Mouse (Mus musculus): ENCODE measurements at regions not wholly inside any gene's neighbourhood (a gene's known extent, or its start where the extent isn't known, plus 50 kb on each side); places are given as distances from the start of the nearest gene placed in this dataset.

DNA sequence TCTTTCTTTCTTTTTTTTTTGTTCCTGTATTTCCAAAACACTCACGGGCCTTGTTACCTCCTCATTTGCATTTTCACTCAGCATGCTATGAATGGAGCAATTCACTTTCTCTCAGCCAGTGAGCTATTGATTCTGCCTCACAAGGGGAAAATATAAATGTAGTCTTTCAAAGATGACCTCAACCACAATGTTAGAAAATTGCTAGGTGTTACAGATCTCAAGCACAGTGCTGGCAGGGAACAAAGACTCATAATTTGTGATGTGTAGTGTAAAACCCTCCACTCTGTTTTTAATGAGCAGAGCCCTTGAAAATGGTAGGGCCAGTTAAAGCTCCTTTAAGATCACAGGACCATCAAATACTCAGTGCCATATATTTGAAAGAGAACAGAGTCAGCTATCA, 353.8 kb downstream of the Bckdhb start:
- no peaks in the 10 kb centered on the region for H3K9me3 ChIP-seq (replicated peaks; ENCODE audit: control insufficient read depth, low read length)
- no peak overlapping the region for H3K9ac ChIP-seq (ENCODE audit: low read length)
- no peak overlapping the region for H3K4me2 ChIP-seq (ENCODE audit: low read length)
- H3K4me1 ChIP-seq (ENCODE audit: control insufficient read depth, insufficient read depth, low read length): peaks cover 3% of the 10 kb centered on the region; the same call in 1 of the 2 replicates
- no peak overlapping the region for H3K4me3 ChIP-seq (ENCODE audit: low read depth, low read length)
- peak; percentile 80 for DNase-seq (ENCODE audit: low spot score)
- ATAC-seq: peak; percentile 79
- peak overlapping the region; percentile 40; the same call in 1 of the 2 replicates for H3K27ac ChIP-seq (ENCODE audit: low read depth, low read length)
- no peaks in the 10 kb centered on the region for H3K27me3 ChIP-seq (replicated peaks; ENCODE audit: control insufficient read depth, insufficient read depth, low read length)
- WGBS: 0% methylated on average over 1 of the region's 1 CpGs
- H3K36me3 ChIP-seq (ENCODE audit: control insufficient read depth, insufficient read depth, low read length): no peaks in the 10 kb centered on the region

GRCm38 (mm10) chr9:84280898-84281297, 356.0 kb downstream of the Bckdhb start:
- no peak for DNase-seq (ENCODE audit: low spot score)
- Histone ChIP-seq H3K9me3 (replicated peaks; ENCODE audit: control insufficient read depth, low read length) (no peaks in the 10 kb centered on the region), H3K4me1 (ENCODE audit: control insufficient read depth, insufficient read depth, low read length) (peaks cover 8% of the 10 kb centered on the region; the same call in 1 of the 2 replicates), H3K36me3 (ENCODE audit: control insufficient read depth, insufficient read depth, low read length) (no peaks in the 10 kb centered on the region), H3K4me2 (ENCODE audit: low read length) (no peak overlapping the region), H3K27me3 (replicated peaks; ENCODE audit: control insufficient read depth, insufficient read depth, low read length) (no peaks in the 10 kb centered on the region), H3K27ac (ENCODE audit: low read depth, low read length) (no peak overlapping the region), H3K9ac (ENCODE audit: low read length) (no peak overlapping the region), H3K4me3 (ENCODE audit: low read depth, low read length) (no peak overlapping the region)
- ATAC-seq: no peak
- WGBS: 90% methylated on average over 4 of the region's 4 CpGs

GRCm38 (mm10) chr9:84281610-84282009, 356.7 kb downstream of the Bckdhb start:
- DNase-seq (ENCODE audit: low spot score): peak; percentile 84
- 16% methylated on average over 3 of the region's 3 CpGs for WGBS
- no peaks in the 10 kb centered on the region for H3K9me3 ChIP-seq (replicated peaks; ENCODE audit: control insufficient read depth, low read length)
- no peak overlapping the region for H3K4me3 ChIP-seq (ENCODE audit: low read depth, low read length)
- H3K4me1 ChIP-seq (ENCODE audit: control insufficient read depth, insufficient read depth, low read length): peaks cover 13% of the 10 kb centered on the region; the same call in 1 of the 2 replicates
- H3K4me2 ChIP-seq (ENCODE audit: low read length): no peak overlapping the region
- H3K9ac ChIP-seq (ENCODE audit: low read length): no peak overlapping the region
- H3K27ac ChIP-seq (ENCODE audit: low read depth, low read length): no peak overlapping the region
- peak; percentile 76 for ATAC-seq
- no peaks in the 10 kb centered on the region for H3K27me3 ChIP-seq (replicated peaks; ENCODE audit: control insufficient read depth, insufficient read depth, low read length)
- no peaks in the 10 kb centered on the region for H3K36me3 ChIP-seq (ENCODE audit: control insufficient read depth, insufficient read depth, low read length)

DNA sequence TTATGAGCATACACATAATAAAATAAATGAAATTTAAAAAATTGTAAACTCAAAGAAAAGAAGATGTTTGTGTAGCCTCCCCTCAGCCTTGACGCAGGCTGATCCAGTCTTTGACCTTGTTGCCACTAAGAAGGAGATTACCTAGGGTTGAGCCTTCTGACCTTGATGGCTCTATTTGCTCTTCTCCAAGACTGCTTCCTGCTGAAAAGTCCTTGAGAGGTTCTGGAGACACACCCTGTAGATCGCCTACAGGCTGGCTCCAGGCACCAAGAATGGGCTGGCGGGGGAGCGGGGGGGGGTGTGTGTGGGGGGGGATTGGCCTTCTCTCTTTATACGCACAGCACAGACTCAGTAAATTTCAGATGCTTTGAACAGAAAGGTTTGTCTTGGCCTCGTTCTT, 358.4 kb downstream of the Bckdhb start:
- no peak for DNase-seq (ENCODE audit: low spot score)
- no peaks in the 10 kb centered on the region for H3K36me3 ChIP-seq (ENCODE audit: control insufficient read depth, insufficient read depth, low read length)
- no peak overlapping the region for H3K4me2 ChIP-seq (ENCODE audit: low read length)
- no peak overlapping the region for H3K9ac ChIP-seq (ENCODE audit: low read length)
- H3K27ac ChIP-seq (ENCODE audit: low read depth, low read length): no peak overlapping the region
- H3K9me3 ChIP-seq (replicated peaks; ENCODE audit: control insufficient read depth, low read length): no peaks in the 10 kb centered on the region
- H3K4me3 ChIP-seq (ENCODE audit: low read depth, low read length): no peak overlapping the region
- no peaks in the 10 kb centered on the region for H3K27me3 ChIP-seq (replicated peaks; ENCODE audit: control insufficient read depth, insufficient read depth, low read length)
- H3K4me1 ChIP-seq (ENCODE audit: control insufficient read depth, insufficient read depth, low read length): peaks cover 13% of the 10 kb centered on the region; the same call in 1 of the 2 replicates
- 90% methylated on average over 6 of the region's 6 CpGs for WGBS
- no peak for ATAC-seq

- no peak overlapping the region for H3K27ac ChIP-seq (ENCODE audit: low read depth, low read length)
Measured at GRCm38 (mm10) chr9:84285604-84286003, 360.7 kb downstream of the Bckdhb start.

GRCm38 (mm10) chr9:84295891-84296290, 370.9 kb downstream of the Bckdhb start:
- no peaks in the 10 kb centered on the region for H3K4me1 ChIP-seq (ENCODE audit: control insufficient read depth, insufficient read depth, low read length)
- no peak for ATAC-seq
- no peak overlapping the region for H3K4me3 ChIP-seq (ENCODE audit: low read depth, low read length)
- DNase-seq (ENCODE audit: low spot score): no peak
- no peak overlapping the region for H3K4me2 ChIP-seq (ENCODE audit: low read length)
- no peaks in the 10 kb centered on the region for H3K36me3 ChIP-seq (ENCODE audit: control insufficient read depth, insufficient read depth, low read length)
- no peak overlapping the region for H3K9ac ChIP-seq (ENCODE audit: low read length)
- no peaks in the 10 kb centered on the region for H3K27me3 ChIP-seq (replicated peaks; ENCODE audit: control insufficient read depth, insufficient read depth, low read length)
- no peaks in the 10 kb centered on the region; the same call in 1 of the 2 replicates for H3K9me3 ChIP-seq (replicated peaks; ENCODE audit: control insufficient read depth, low read length)
- WGBS: 17% methylated on average over 1 of the region's 1 CpGs
- H3K27ac ChIP-seq (ENCODE audit: low read depth, low read length): no peak overlapping the region

More at GRCm38 (mm10) chr9:84285604-84286003, 360.7 kb downstream of the Bckdhb start:
- ATAC-seq (peak; percentile 69), DNase-seq (ENCODE audit: low spot score) (peak; percentile 74)
- Histone ChIP-seq H3K36me3 (ENCODE audit: control insufficient read depth, insufficient read depth, low read length) (no peaks in the 10 kb centered on the region), H3K27me3 (replicated peaks; ENCODE audit: control insufficient read depth, insufficient read depth, low read length) (no peaks in the 10 kb centered on the region), H3K4me3 (ENCODE audit: low read depth, low read length) (no peak overlapping the region), H3K4me2 (ENCODE audit: low read length) (no peak overlapping the region), H3K9me3 (replicated peaks; ENCODE audit: control insufficient read depth, low read length) (no peaks in the 10 kb centered on the region), H3K9ac (ENCODE audit: low read length) (no peak overlapping the region), H3K4me1 (ENCODE audit: control insufficient read depth, insufficient read depth, low read length) (0 out of 2 replicates have a peak, but pooled peaks cover 9% of the 10 kb centered on the region)
- 9% methylated on average over 4 of the region's 4 CpGs for WGBS

GRCm38 (mm10) chr9:84296456-84296855, 371.5 kb downstream of the Bckdhb start:
- Histone ChIP-seq H3K4me1 (ENCODE audit: control insufficient read depth, insufficient read depth, low read length) (no peaks in the 10 kb centered on the region), H3K36me3 (ENCODE audit: control insufficient read depth, insufficient read depth, low read length) (no peaks in the 10 kb centered on the region), H3K9me3 (replicated peaks; ENCODE audit: control insufficient read depth, low read length) (no peaks in the 10 kb centered on the region; the same call in 1 of the 2 replicates), H3K4me3 (ENCODE audit: low read depth, low read length) (no peak overlapping the region), H3K9ac (ENCODE audit: low read length) (no peak overlapping the region), H3K27ac (ENCODE audit: low read depth, low read length) (no peak overlapping the region), H3K27me3 (replicated peaks; ENCODE audit: control insufficient read depth, insufficient read depth, low read length) (no peaks in the 10 kb centered on the region), H3K4me2 (ENCODE audit: low read length) (no peak overlapping the region)
- no peak for DNase-seq (ENCODE audit: low spot score)
- 81% methylated on average over 3 of the region's 3 CpGs for WGBS
- ATAC-seq: no peak

GRCm38 (mm10) chr9:84304398-84304797, 379.5 kb downstream of the Bckdhb start:
- ATAC-seq (no peak), DNase-seq (ENCODE audit: low spot score) (no peak)
- Histone ChIP-seq H3K4me3 (ENCODE audit: low read depth, low read length) (no peak overlapping the region), H3K9ac (ENCODE audit: low read length) (no peak overlapping the region), H3K4me1 (ENCODE audit: control insufficient read depth, insufficient read depth, low read length) (no peaks in the 10 kb centered on the region), H3K27me3 (replicated peaks; ENCODE audit: control insufficient read depth, insufficient read depth, low read length) (no peaks in the 10 kb centered on the region), H3K27ac (ENCODE audit: low read depth, low read length) (no peak overlapping the region), H3K4me2 (ENCODE audit: low read length) (no peak overlapping the region), H3K9me3 (replicated peaks; ENCODE audit: control insufficient read depth, low read length) (no peaks in the 10 kb centered on the region; the same call in 1 of the 2 replicates), H3K36me3 (ENCODE audit: control insufficient read depth, insufficient read depth, low read length) (no peaks in the 10 kb centered on the region)
- WGBS: 93% methylated on average over 2 of the region's 2 CpGs

GRCm38 (mm10) chr9:84318811-84319210, 393.9 kb downstream of the Bckdhb start:
- WGBS: 83% methylated on average over 2 of the region's 2 CpGs
- Histone ChIP-seq H3K9me3 (replicated peaks; ENCODE audit: control insufficient read depth, low read length) (no peaks in the 10 kb centered on the region), H3K27me3 (replicated peaks; ENCODE audit: control insufficient read depth, insufficient read depth, low read length) (no peaks in the 10 kb centered on the region), H3K4me3 (ENCODE audit: low read depth, low read length) (no peak overlapping the region), H3K4me2 (ENCODE audit: low read length) (no peak overlapping the region), H3K36me3 (ENCODE audit: control insufficient read depth, insufficient read depth, low read length) (no peaks in the 10 kb centered on the region), H3K9ac (ENCODE audit: low read length) (no peak overlapping the region), H3K4me1 (ENCODE audit: control insufficient read depth, insufficient read depth, low read length) (peaks cover 2% of the 10 kb centered on the region; the same call in 1 of the 2 replicates), H3K27ac (ENCODE audit: low read depth, low read length) (no peak overlapping the region)
- DNase-seq (ENCODE audit: low spot score) (no peak), ATAC-seq (no peak)
